Mouse (Mus musculus): ENCODE results near the gene Cnr2. TPM values are rescaled to one million over a fixed set of nuclear protein-coding genes. Genes with fewer than 3 reads are reported as not detected.

Gene Cnr2
- polyA plus RNA-seq, 1 experiment from 2014 or later, result 0.51 TPM

DNA sequence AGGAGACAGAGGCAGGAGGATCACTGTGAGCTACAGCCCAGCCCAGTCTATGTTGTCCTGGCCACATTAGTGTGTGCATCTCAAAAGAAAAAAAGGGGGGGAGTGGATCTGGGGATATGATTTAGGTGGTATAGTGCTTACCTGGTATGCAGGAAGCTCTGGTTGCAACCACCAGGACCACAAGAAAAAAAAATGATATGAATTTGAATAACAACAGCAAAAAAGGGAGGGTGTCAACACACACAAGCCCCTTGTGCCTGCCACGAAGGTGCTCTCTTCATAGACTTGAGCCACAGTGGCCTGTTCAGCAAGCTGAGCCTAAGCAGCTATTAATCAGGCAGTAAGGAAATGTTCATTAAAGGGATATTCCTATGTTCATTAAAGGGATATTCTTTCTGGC is 9.6 kb downstream of the Cnr2 start:
- Histone ChIP-seq H3K4me3 (ENCODE audit: low read depth, low read length) (no peak overlapping the region), H3K36me3 (ENCODE audit: control insufficient read depth, insufficient read depth, low read length) (no peaks in the 10 kb centered on the region), H3K9ac (ENCODE audit: low read length) (no peak overlapping the region), H3K4me1 (ENCODE audit: control insufficient read depth, insufficient read depth, low read length) (no peaks in the 10 kb centered on the region), H3K4me2 (ENCODE audit: low read depth, severe bottlenecking) (no peak overlapping the region), H3K27me3 (ENCODE audit: control insufficient read depth, insufficient read depth, low read length) (no peaks in the 10 kb centered on the region), H3K27ac (replicated peaks; ENCODE audit: low read depth, low read length) (no peak overlapping the region), H3K9me3 (ENCODE audit: control insufficient read depth, low read length) (no peaks in the 10 kb centered on the region)
- WGBS, result 60% methylated on average over 1 of the region's 1 CpGs
- no peak for ATAC-seq (ENCODE audit: insufficient number of reproducible peaks, low FRiP score, low TSS enrichment, low read depth)
- no peak for DNase-seq (ENCODE audit: low spot score)

DNA sequence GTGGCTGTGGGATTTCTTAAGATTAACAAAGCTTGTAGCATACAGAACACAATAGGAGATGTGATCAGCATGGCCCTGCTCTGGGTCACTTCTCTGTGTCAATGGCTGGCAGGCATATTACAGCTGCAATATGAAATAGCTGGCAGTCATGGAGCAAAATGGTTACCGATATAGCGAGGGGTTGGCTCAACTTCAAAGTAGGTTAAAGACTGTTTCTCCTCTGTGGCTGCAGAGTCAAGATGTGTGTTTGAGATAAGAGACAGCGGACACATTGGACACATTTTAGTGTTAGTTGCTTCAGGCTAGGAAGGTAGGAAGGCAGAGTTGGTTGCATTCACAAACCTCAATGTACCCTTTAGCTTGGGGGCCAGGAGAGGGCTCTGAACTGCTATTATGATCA is 11.4 kb downstream of the Cnr2 start:
- Histone ChIP-seq H3K36me3 (ENCODE audit: control insufficient read depth, insufficient read depth, low read length) (no peaks in the 10 kb centered on the region), H3K4me1 (ENCODE audit: control insufficient read depth, insufficient read depth, low read length) (no peaks in the 10 kb centered on the region), H3K9ac (ENCODE audit: low read length) (no peak overlapping the region), H3K4me2 (ENCODE audit: low read depth, severe bottlenecking) (no peak overlapping the region), H3K27ac (replicated peaks; ENCODE audit: low read depth, low read length) (no peak overlapping the region), H3K4me3 (ENCODE audit: low read depth, low read length) (no peak overlapping the region), H3K9me3 (ENCODE audit: control insufficient read depth, low read length) (no peaks in the 10 kb centered on the region), H3K27me3 (ENCODE audit: control insufficient read depth, insufficient read depth, low read length) (no peaks in the 10 kb centered on the region)
- WGBS, result 94% methylated on average over 3 of the region's 3 CpGs
- no peak for DNase-seq (ENCODE audit: low spot score)
- no peak for ATAC-seq (ENCODE audit: insufficient number of reproducible peaks, low FRiP score, low TSS enrichment, low read depth)

DNA sequence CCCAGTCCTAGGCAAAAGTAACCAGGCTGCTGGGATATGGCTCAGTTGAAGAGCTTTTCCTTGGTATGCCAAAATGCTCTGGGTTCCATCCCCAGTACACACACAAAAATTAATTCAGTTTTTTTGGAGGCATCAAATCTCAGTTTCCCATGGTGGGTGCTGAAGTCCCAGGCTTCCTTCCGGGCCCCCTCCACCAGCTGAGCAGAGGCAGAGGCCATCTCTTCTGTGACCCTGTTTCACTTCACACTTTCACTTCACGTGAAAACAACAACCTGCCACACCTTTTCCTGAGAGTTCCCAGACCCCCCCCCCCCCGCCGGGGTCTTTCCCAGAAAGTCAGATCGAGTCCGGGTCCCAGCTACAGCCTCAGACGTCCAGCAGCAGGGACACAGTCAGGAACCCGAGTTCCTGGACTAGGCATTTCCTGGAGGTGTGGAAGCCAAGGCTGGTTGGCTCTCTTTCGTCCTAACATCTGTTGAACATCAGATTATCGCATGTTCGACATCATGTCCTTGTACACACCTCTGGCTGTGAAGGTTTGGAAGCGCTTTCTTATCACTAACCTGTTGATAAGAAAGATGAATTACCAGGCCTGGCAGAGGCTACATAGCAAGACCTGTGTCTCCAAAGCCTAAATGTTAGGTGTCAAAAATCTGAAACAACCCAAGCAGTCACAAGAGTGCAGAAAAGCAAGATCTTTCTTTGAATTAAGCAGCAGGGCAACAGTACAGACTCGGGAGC is 14.3 kb downstream of the Cnr2 start:
- no peak for ATAC-seq (ENCODE audit: insufficient number of reproducible peaks, low FRiP score, low TSS enrichment, low read depth)
- WGBS, result 53% methylated on average over 13 of the region's 13 CpGs
- no peak overlapping the region for H3K9ac ChIP-seq (ENCODE audit: low read length)

DNA sequence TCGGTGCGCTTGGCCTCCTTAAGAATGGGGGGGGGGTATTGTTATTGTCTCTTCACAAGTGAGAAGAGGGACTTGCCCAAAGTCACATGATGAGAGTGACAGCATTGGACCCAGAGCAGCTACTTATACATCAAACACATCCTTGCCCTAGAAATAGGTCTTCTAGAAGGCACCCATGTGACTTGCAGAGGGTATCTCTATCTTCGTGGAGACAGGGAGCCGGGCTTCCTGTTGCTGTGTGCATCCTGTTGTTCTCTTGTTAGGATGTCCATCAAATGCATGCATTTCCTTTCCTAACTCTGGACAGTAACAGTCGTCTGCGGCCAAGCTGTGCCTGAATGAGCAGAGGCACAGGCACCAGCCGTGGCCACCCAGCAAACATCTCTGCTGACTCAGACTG is 16.3 kb downstream of the Cnr2 start:
- no peak overlapping the region for H3K9ac ChIP-seq (ENCODE audit: low read length)
- ATAC-seq (ENCODE audit: insufficient number of reproducible peaks, low FRiP score, low TSS enrichment, low read depth) (no peak), DNase-seq (ENCODE audit: low spot score) (no peak)
- H3K4me1 ChIP-seq (ENCODE audit: control insufficient read depth, insufficient read depth, low read length), result no peaks in the 10 kb centered on the region
- H3K4me3 ChIP-seq (ENCODE audit: low read depth, low read length), result no peak overlapping the region
- no peak overlapping the region for H3K27ac ChIP-seq (replicated peaks; ENCODE audit: low read depth, low read length)
- H3K9me3 ChIP-seq (ENCODE audit: control insufficient read depth, low read length), result no peaks in the 10 kb centered on the region
- H3K27me3 ChIP-seq (ENCODE audit: control insufficient read depth, insufficient read depth, low read length), result no peaks in the 10 kb centered on the region
- no peak overlapping the region for H3K4me2 ChIP-seq (ENCODE audit: low read depth, severe bottlenecking)
- WGBS, result 85% methylated on average over 7 of the region's 7 CpGs
- H3K36me3 ChIP-seq (ENCODE audit: control insufficient read depth, insufficient read depth, low read length), result no peaks in the 10 kb centered on the region

More for the DNA sequence above, 14.3 kb downstream of the Cnr2 start:
- Histone ChIP-seq H3K4me3 (ENCODE audit: low read depth, low read length) (no peak overlapping the region), H3K9me3 (ENCODE audit: control insufficient read depth, low read length) (no peaks in the 10 kb centered on the region), H3K4me1 (ENCODE audit: control insufficient read depth, insufficient read depth, low read length) (no peaks in the 10 kb centered on the region), H3K36me3 (ENCODE audit: control insufficient read depth, insufficient read depth, low read length) (no peaks in the 10 kb centered on the region), H3K27me3 (ENCODE audit: control insufficient read depth, insufficient read depth, low read length) (no peaks in the 10 kb centered on the region), H3K4me2 (ENCODE audit: low read depth, severe bottlenecking) (no peak overlapping the region), H3K27ac (replicated peaks; ENCODE audit: low read depth, low read length) (no peak overlapping the region)
- DNase-seq (ENCODE audit: low spot score), result no peak

DNA sequence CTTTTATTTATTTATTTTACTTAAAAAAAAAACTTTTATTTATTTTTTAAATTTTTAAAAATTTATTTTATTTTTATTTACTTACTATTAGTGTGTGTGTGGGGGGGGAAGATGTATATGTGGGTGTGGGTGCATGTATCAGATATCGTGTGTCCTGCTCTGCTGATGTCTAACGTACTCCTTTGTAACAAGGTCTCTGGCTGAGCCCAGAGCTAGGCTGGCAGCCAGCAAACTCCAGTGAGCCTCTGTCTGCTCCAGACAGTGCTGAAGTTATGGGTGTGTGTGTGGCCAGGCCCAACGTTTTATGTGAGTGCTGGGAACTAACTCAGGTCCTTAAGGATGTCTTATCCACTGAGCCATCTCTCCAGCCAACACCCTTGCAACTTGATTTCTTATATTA is 17.0 kb downstream of the Cnr2 start:
- 73% methylated on average over 3 of the region's 3 CpGs for WGBS
- no peak overlapping the region for H3K9ac ChIP-seq (ENCODE audit: low read length)
- H3K4me3 ChIP-seq (ENCODE audit: low read depth, low read length), result no peak overlapping the region
- no peak for DNase-seq (ENCODE audit: low spot score)
- H3K9me3 ChIP-seq (ENCODE audit: control insufficient read depth, low read length), result no peaks in the 10 kb centered on the region
- H3K27me3 ChIP-seq (ENCODE audit: control insufficient read depth, insufficient read depth, low read length), result no peaks in the 10 kb centered on the region
- ATAC-seq (ENCODE audit: insufficient number of reproducible peaks, low FRiP score, low TSS enrichment, low read depth), result no peak
- H3K4me1 ChIP-seq (ENCODE audit: control insufficient read depth, insufficient read depth, low read length), result no peaks in the 10 kb centered on the region
- no peak overlapping the region for H3K27ac ChIP-seq (replicated peaks; ENCODE audit: low read depth, low read length)
- no peaks in the 10 kb centered on the region for H3K36me3 ChIP-seq (ENCODE audit: control insufficient read depth, insufficient read depth, low read length)
- no peak overlapping the region for H3K4me2 ChIP-seq (ENCODE audit: low read depth, severe bottlenecking)

DNA sequence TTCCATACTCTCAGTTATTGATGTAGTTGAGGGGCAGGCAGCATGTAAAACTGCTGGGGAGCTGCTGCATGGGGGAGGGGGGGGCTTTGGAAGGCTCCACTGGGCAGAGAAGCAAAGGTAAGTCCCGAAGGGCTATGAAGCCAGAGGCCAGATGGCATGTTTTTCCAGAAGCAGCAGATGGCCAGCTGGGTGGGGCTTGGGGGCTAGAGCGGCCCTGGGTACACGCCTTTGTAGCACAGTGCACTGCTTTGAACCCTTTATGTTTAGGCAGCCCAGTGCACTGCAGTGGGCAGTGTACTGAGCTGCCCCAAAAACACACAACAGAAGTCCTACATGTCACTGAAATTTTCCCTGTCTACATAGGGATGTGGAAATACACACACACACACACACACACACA is 17.6 kb downstream of the Cnr2 start:
- H3K27me3 ChIP-seq (ENCODE audit: control insufficient read depth, insufficient read depth, low read length), result no peaks in the 10 kb centered on the region
- H3K9me3 ChIP-seq (ENCODE audit: control insufficient read depth, low read length), result no peaks in the 10 kb centered on the region
- H3K4me3 ChIP-seq (ENCODE audit: low read depth, low read length), result no peak overlapping the region
- no peak for DNase-seq (ENCODE audit: low spot score)
- no peaks in the 10 kb centered on the region for H3K36me3 ChIP-seq (ENCODE audit: control insufficient read depth, insufficient read depth, low read length)
- no peak; the same call in 1 of the 2 replicates for ATAC-seq (ENCODE audit: insufficient number of reproducible peaks, low FRiP score, low TSS enrichment, low read depth)
- H3K9ac ChIP-seq (ENCODE audit: low read length), result no peak overlapping the region
- no peaks in the 10 kb centered on the region for H3K4me1 ChIP-seq (ENCODE audit: control insufficient read depth, insufficient read depth, low read length)
- H3K27ac ChIP-seq (replicated peaks; ENCODE audit: low read depth, low read length), result no peak overlapping the region
- 20% methylated on average over 3 of the region's 3 CpGs for WGBS
- H3K4me2 ChIP-seq (ENCODE audit: low read depth, severe bottlenecking), result no peak overlapping the region

DNA sequence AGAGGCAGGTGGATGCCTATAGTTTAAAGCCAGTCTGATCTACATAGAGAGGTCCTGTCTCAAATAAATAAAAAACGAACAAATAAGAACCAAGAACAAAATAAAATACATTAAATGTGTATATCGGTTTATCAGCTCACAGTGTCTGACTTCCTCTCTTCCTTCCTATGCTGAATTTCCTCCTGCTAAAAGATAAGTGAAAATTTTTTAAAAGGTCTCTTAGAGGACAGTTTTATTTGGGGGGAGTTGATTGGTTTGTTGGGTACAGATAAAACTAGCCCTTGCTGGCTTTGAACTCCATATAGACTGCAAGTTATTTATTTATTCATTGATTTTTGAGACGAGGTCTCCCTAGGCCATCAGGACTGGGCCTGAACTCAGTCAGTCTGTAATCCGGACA is 18.2 kb downstream of the Cnr2 start:
- ATAC-seq (ENCODE audit: insufficient number of reproducible peaks, low FRiP score, low TSS enrichment, low read depth) (no peak), DNase-seq (ENCODE audit: low spot score) (no peak)
- Histone ChIP-seq H3K4me3 (ENCODE audit: low read depth, low read length) (no peak overlapping the region), H3K36me3 (ENCODE audit: control insufficient read depth, insufficient read depth, low read length) (no peaks in the 10 kb centered on the region), H3K27me3 (ENCODE audit: control insufficient read depth, insufficient read depth, low read length) (no peaks in the 10 kb centered on the region), H3K4me1 (ENCODE audit: control insufficient read depth, insufficient read depth, low read length) (no peaks in the 10 kb centered on the region), H3K4me2 (ENCODE audit: low read depth, severe bottlenecking) (no peak overlapping the region), H3K9ac (ENCODE audit: low read length) (no peak overlapping the region), H3K27ac (replicated peaks; ENCODE audit: low read depth, low read length) (no peak overlapping the region), H3K9me3 (ENCODE audit: control insufficient read depth, low read length) (no peaks in the 10 kb centered on the region)
- 75% methylated on average over 4 of the region's 4 CpGs for WGBS

DNA sequence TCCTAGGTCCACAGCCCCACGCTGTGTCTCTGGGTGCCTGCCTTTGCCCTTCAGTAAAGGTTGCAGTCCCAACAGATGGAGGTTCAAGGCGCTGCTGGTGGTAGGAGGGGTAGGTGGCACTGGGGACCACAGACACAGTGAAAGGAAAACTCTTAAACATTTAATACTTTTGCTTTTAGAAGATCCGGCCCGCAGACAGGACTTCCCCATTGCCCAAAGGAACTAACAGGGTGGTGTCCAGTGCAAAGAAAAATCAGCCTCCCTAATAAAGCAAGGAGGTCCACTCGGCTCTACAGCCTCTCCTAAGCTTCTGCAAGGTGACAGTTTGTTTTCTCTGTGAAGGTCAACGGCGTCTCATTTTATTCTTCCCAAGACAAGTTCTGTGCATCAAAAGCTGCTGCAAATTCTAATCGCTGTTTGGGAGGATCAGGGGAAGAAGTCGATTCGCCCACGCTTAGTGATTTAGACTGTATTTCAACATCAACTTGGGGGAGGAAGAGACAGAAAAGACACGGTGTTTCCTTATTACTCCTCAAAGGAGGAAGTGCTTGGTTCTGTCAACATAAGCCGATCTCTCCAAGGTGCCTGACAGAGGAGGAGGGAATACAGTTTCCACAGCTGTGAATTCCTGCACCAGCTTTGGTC is 23.6 kb downstream of the Cnr2 start:
- no peak overlapping the region for H3K9ac ChIP-seq (ENCODE audit: low read length)

More for the DNA sequence above, 23.6 kb downstream of the Cnr2 start:
- Histone ChIP-seq H3K4me1 (ENCODE audit: control insufficient read depth, insufficient read depth, low read length) (peaks cover 3% of the 10 kb centered on the region; the same call in 1 of the 2 replicates), H3K27me3 (ENCODE audit: control insufficient read depth, insufficient read depth, low read length) (no peaks in the 10 kb centered on the region), H3K4me3 (ENCODE audit: low read depth, low read length) (no peak overlapping the region), H3K9me3 (ENCODE audit: control insufficient read depth, low read length) (no peaks in the 10 kb centered on the region), H3K4me2 (ENCODE audit: low read depth, severe bottlenecking) (no peak overlapping the region), H3K27ac (replicated peaks; ENCODE audit: low read depth, low read length) (no peak overlapping the region), H3K36me3 (ENCODE audit: control insufficient read depth, insufficient read depth, low read length) (peaks cover 2% of the 10 kb centered on the region; the same call in 1 of the 2 replicates)
- no peak for DNase-seq (ENCODE audit: low spot score)
- WGBS, result 89% methylated on average over 13 of the region's 13 CpGs
- no peak for ATAC-seq (ENCODE audit: insufficient number of reproducible peaks, low FRiP score, low TSS enrichment, low read depth)
